Mouse (Mus musculus): Measurements from ENCODE around the gene Naxd.

GRCm38 (mm10) chr8:11498281-11498680 lies 975 bp downstream of the Naxd start:
- TF ChIP-seq CTCF (IDR thresholded peaks at IDR 0.05; ENCODE audit: low read depth, low read length) (no peak), POLR2A (IDR thresholded peaks at IDR 0.05; ENCODE audit: insufficient read depth, low read length) (no peak), EP300 (IDR thresholded peaks at IDR 0.05; ENCODE audit: insufficient read depth, low read depth, low read length) (no peak)

Data from ES-Bruce4 (cell line).